Mouse (Mus musculus) thymus, adult 18-20 months (tissue): ENCODE measurements around the gene Rnase11.
"Not testable (repeated sequence)": the region's sequence is repeated elsewhere in the genome, so short reads cannot be mapped to it uniquely, and the experiment has no call there.

Experiments used
- DNase-seq, 2 experiments: peaks; one replicate each; pipeline ENCODE4 v3.0.0; 2022; ENCODE audit warnings: mixed read lengths in 2 of 2

Rnase11 gene

GRCm38 (mm10) chr14:51079180-51079579 lies 29.2 kb upstream of the Rnase11 start:
- no peak for DNase-seq

GRCm38 (mm10) chr14:51074335-51074734 lies 24.4 kb upstream of the Rnase11 start, which contains the start of gene Olfr750:
Gene Olfr750 (minus strand): TSS chr14:51074435.
- no peak for DNase-seq

GRCm38 (mm10) chr14:51069617-51070016 lies 19.7 kb upstream of the Rnase11 start:
- no peak for DNase-seq

- no peak for DNase-seq
These were observed 19.0 kb upstream of the Rnase11 start for GRCm38 (mm10) chr14:51068956-51069355.

- no peak for DNase-seq
These were observed 10.8 kb upstream of the Rnase11 start for GRCm38 (mm10) chr14:51060761-51061160.

- DNase-seq = no peak
These were observed 7.5 kb upstream of the Rnase11 start, which contains the start of gene Rnase12 for GRCm38 (mm10) chr14:51057401-51057831. Gene Rnase12 (minus strand): TSS chr14:51057661.

GRCm38 (mm10) chr14:51054243-51055237 lies 4.6 kb upstream of the Rnase11 start:
- DNase-seq = no peak

- DNase-seq = no peak
These were observed 3.2 kb upstream of the Rnase11 start for GRCm38 (mm10) chr14:51053176-51053575.

- DNase-seq = no peak
These were observed 2.0 kb upstream of the Rnase11 start for GRCm38 (mm10) chr14:51051941-51052340.

- DNase-seq = no peak
These were observed 2.1 kb downstream of the Rnase11 start for GRCm38 (mm10) chr14:51047846-51048245.

GRCm38 (mm10) chr14:51041769-51042168 lies 8.2 kb downstream of the Rnase11 start, which contains the start of gene Rnase9:
Gene Rnase9 (minus strand): TSS chr14:51041869.
- DNase-seq = no peak

GRCm38 (mm10) chr14:51036214-51036613 lies 13.7 kb downstream of the Rnase11 start:
- no peak for DNase-seq

- no peak for DNase-seq
These were observed 14.8 kb downstream of the Rnase11 start for GRCm38 (mm10) chr14:51035206-51035605.

- DNase-seq = no peak
These were observed 22.4 kb downstream of the Rnase11 start for GRCm38 (mm10) chr14:51027387-51028155.

GRCm38 (mm10) chr14:51026391-51027133 lies 23.4 kb downstream of the Rnase11 start:
- peak; percentile 5 to 31 for DNase-seq

GRCm38 (mm10) chr14:51024820-51025219 lies 25.1 kb downstream of the Rnase11 start:
- no peak for DNase-seq

- DNase-seq = no peak
These were observed 26.5 kb downstream of the Rnase11 start for GRCm38 (mm10) chr14:51023457-51023856.

GRCm38 (mm10) chr14:51017256-51017655 lies 32.7 kb downstream of the Rnase11 start:
- DNase-seq = no peak

- no peak for DNase-seq
These were observed 34.2 kb downstream of the Rnase11 start for GRCm38 (mm10) chr14:51015780-51016179.

GRCm38 (mm10) chr14:51014724-51015123 lies 35.2 kb downstream of the Rnase11 start:
- DNase-seq = not testable (repeated sequence)

- no peak for DNase-seq
These were observed 40.4 kb downstream of the Rnase11 start for GRCm38 (mm10) chr14:51009572-51009971.

- DNase-seq = no peak
These were observed 41.2 kb downstream of the Rnase11 start for GRCm38 (mm10) chr14:51008781-51009180.
